Mouse (Mus musculus) urinary bladder, postnatal 10 days (tissue): ENCODE data around the gene Slc6a8.

Experiments
- DNase-seq: peaks from one replicate; pipeline ENCODE4 v3.0.0; 2022; ENCODE audit warnings: low spot score

The Slc6a8 gene

DNA sequence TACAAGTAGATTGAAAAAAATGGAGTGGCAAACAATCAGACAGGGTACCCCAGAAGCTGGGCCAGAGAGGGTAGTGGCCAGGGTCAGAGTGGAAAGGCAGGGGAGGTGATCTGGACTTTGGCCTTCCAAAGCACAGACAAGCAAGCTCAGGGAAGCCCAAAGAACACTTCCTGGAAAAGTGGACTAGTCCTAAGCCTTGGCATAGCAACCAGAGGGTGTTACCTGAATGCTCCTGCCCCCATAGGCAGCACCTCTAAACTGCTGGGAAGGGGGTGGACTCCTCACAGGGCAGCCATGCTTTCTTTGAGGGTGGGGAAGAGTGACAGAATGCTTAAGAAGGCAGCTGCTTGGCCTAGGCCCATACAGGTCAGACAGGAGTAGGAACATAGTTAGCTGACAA is 12.0 kb downstream of the Slc6a8 start:
- DNase-seq = no peak

DNA sequence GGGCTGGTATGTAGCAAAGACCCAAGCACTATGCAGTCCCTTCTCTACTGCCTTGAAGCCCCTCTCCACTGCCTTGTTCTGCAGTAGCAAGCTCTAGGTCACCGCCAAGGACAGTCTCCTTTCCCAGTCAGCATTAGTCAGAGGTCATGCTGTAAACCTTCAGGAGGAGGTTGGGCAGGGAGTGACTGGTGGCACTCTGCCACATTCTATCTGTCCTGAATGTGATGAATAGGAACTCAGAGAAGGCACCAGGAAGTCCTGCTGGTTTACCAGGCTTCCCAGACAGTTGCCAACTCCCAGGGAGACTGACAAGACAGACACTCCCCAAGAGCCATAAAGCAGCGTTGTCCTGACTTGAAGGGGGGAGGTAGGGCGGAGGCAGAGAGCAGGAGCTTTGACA is 12.7 kb downstream of the Slc6a8 start:
- DNase-seq = no peak

DNA sequence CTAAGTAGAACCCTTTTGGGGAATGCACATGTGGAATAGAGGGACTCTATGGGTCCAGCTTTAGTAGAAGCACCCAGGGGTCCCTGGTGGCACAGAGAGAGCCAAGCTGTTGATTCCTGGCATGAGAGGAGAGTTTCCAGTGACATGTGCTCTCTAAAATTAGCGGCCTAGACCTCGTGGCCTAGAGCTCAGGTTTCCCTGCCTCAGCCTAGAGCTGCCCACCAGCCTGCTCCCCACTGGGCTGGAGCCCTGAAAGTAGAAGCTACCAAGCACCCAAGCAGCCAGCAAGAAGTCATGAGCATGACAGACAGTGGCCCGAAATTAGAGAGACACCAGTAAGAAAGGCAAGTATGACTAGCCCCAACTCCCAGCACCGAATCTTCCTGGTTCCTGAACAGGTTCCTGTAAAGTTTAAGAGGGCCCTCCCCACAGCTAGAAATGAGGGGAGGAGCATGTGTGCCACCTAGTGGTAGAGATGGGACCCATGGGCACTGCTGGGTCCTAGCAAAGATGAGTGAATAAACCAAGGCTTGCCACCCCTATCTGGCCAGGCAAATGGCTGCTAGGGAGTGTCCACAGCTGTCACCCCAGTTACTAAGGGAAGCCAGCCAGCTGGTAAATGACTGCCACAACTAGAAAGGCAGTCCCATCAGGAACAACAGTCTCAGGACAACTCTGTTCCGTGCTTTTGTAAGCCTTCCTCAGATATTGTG is 18.1 kb downstream of the Slc6a8 start:
- DNase-seq = no peak

DNA sequence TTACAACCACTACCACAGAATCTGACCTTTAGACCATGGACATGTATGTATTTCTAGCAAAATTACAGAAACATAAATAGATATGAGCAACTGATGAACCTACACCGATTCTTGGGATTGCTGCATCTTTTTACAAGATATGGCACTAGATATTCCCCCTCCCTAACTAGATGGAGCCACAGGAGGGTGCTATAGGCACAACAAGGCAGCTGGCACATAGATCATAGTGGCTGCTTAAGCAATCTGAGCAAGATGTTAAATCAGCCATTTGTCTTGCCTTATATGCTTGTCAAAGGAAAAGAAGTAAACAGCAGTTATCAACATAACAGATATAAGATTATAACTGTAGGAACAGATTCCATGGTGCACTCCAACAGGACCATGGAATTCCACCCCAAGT is 27.5 kb downstream of the Slc6a8 start:
- no peak for DNase-seq

DNA sequence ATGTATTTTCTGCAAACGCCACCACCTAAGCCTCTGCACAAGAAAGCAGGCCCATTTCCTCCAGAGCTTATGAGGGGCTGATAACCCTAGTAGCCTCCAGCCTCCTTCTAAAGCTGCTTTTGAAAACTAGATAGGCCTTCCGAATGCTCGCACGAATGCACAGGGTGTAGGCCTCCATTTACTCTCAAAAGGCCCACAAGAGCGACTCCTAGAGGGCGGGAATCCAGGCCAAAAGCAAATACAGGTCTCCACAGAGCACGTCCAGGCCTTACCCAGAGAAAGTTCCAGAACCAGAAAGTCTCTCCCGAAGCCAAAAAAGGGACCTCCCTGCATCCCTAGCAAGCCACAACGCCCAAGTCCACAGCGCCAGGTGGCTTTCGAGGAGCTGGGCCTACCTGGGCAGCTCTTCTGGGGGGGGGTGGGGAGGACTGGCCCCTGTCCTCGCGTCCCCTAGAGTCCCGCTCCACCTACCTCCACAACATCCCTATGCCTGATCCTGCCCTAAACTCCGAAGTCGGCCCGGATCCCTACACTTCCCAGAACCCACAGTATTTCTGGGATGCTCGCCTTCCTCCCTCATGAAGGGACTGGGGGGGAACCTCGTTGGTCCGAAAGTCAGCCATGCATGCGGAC is 42.6 kb downstream of the Slc6a8 start:
- no peak for DNase-seq

DNA sequence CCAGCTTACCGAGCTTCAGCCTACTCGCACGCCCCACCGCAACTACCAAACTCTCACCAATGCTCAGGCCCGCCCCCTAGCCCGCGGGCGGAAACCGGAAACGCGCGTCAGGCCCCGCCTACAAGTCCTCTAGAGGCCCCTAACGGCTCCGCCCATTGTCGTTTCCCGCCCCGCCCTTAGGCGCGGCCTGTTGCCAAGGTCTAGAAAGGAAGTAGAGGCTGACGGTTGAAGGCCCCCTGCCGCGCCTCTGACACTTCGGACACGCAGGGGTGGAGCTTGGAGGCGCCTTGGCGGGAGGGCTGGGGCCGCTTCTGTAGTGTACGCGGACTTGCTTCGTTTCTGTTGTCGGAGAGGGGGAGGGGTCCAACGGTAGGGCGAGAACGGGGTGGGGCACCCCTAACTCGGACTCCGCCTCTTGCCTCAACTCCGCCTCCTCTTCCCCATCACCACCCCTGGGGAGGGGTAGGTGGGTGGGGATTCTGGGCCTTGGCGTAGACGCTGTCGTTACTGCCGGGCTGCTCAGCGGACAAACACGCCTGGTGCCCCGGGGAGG is 43.2 kb downstream of the Slc6a8 start, which contains the start of the genes Bcap31 and Abcd1:
TSS of gene Bcap31 (minus strand) at position 67 of the 553 bp plus-strand sequence.
TSS of gene Abcd1 (plus strand) at position 489 of the 553 bp plus-strand sequence.
- peak; percentile 72 for DNase-seq

DNA sequence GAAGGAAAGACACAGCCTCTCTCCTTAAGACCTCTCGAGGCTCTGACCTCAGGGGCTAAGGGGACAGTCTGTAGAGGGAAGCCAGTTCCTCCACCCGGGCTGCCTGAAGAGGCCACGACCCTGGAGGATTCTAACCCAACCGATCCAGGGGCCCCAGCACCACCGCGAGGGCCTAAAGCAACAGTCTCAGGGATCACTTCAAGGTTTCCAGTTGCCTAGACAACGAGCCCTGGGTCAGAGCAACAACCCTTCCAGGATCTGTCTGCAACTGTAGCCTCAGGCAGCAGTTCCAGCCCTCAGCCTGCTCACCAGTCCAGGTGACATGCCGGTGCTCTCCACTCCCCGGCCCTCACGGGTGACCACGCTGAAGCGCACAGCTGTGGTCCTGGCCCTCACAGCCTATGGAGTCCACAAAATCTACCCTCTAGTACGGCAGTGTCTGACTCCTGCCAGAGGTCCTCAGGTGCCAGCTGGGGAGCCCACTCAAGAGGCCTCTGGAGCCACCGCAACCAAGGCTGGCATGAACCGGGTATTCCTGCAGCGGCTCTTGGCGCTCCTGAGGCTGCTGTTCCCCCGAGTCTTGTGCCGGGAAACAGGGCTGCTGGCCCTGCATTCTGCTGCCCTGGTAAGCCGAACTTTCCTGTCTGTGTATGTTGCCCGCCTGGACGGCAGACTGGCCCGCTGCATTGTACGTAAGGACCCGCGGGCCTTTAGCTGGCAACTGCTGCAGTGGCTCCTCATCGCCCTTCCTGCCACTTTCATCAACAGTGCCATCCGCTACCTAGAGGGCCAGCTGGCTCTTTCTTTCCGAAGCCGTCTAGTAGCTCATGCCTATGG is 44.0 kb downstream of the Slc6a8 start:
- DNase-seq = no peak

DNA sequence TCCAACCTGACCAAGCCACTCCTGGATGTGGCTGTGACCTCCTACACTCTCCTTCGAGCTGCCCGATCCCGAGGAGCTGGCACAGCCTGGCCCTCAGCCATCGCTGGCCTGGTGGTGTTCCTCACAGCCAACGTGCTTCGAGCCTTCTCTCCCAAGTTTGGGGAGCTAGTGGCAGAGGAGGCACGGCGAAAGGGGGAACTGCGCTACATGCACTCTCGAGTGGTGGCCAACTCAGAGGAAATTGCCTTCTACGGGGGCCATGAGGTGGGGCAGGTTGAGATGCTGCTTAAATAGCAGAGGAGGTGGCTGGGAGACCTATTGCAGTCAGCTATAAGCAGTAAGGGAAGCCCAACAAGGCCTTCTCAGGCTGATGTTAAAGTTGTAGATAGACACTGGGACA is 44.7 kb downstream of the Slc6a8 start:
- DNase-seq = no peak

DNA sequence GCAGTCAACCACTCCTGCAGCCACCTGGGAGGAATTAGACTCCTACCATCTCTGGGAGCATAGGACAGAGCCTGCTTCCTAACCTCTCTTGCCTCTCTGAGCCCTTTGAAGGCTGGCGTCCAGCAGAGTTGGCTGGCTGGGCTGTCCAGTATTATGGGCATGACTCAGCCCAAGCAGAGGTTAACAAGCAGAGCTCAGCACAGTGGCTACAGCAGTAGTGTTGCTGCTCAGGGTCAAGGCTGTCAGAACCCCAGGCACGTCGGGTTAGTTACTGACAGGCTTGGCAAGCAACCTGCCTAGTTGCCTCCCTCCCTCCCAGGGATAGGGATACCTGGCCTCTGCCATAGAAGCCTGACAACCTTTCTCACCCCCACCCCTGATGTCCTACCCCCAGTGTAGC is 45.3 kb downstream of the Slc6a8 start:
- DNase-seq = no peak

DNA sequence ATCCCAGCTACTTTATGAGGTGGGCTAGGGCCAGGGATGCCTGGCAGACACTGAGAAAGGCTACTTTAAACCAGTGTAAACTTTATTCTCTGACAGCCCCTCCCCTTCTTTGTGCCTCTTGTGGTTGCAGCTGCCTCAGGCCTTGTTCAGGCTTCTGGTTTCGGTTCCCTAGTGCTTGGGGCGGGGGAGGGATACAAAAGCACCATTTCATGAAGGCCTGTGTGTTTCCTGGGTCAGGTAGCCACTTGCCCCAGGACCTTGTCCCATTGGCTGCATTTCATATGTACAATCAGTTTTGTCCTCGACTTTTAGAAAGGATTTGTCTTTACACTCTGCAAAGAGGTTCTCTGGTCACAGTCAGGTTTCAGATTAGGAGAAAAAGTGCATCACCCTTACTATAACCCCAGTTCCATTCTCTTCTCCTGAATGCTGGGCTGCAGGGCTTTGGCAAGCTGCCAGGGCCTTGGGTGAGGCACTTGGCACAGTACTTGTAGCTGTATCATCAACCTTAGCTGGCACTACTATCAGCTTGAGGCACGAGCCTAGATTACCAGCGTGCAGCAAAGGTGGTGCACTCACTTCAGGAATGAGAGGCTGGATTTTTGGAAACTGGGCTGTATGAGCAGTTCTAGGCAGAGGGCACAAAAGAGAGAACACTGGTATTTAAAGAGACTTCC is 45.9 kb downstream of the Slc6a8 start:
- no peak for DNase-seq

DNA sequence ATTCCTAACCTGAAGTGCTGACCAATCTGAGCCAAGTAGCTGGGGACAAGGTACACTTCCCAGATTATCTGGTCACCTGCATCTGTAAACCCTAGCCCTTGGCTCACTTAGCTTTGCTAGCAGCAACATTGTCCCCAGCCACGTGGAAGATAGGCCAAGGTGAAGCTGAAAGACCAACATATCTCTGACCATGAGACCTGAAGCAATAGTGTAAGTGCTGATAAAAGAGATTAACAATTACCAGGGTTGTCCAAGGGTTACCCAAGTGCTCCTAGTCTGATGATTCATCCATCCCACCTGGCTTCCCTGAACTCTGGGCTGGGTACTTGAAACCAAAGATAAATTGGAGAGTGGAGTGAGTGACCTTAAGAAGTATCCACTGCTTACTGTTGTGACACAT is 58.0 kb downstream of the Slc6a8 start:
- no peak for DNase-seq
